Mouse (Mus musculus): Measurements from ENCODE around the gene Ttc37. TPM values are rescaled to one million over a fixed set of nuclear protein-coding genes. Genes with fewer than 3 reads are reported as not detected.

Gene Ttc37
- polyA plus RNA-seq, 1 experiment from 2014 or later, result 11.8 TPM

- H3K27ac ChIP-seq, result peak overlapping the region; percentile 61
- H3K36me3 ChIP-seq, result no peaks in the 10 kb centered on the region
- H3K27me3 ChIP-seq (replicated peaks), result no peaks in the 10 kb centered on the region
- H3K9ac ChIP-seq, result peak overlapping the region; percentile 58
- peak overlapping the region; percentile 77 for H3K4me3 ChIP-seq (replicated peaks)
- H3K4me2 ChIP-seq, result peak overlapping the region; percentile 51
- no peaks in the 10 kb centered on the region for H3K4me1 ChIP-seq
- peak; percentile 72 for ATAC-seq (ENCODE audit: insufficient read depth, low FRiP score, low read depth)
- WGBS, result 2% methylated on average over 16 of the region's 16 CpGs
- no peaks in the 10 kb centered on the region for H3K9me3 ChIP-seq
These were observed 430 bp upstream of the Ttc37 start for GRCm38 (mm10) chr13:76098116-76098492.

GRCm38 (mm10) chr13:76101989-76102388 lies 3.5 kb downstream of the Ttc37 start:
- 91% methylated on average over 2 of the region's 2 CpGs for WGBS
- Histone ChIP-seq H3K4me1 (no peaks in the 10 kb centered on the region), H3K27ac (no peak overlapping the region), H3K9ac (no peak overlapping the region), H3K9me3 (no peaks in the 10 kb centered on the region), H3K4me2 (no peak overlapping the region), H3K4me3 (replicated peaks) (no peak overlapping the region), H3K27me3 (replicated peaks) (no peaks in the 10 kb centered on the region), H3K36me3 (no peaks in the 10 kb centered on the region)
- ATAC-seq (ENCODE audit: insufficient read depth, low FRiP score, low read depth), result no peak

DNA sequence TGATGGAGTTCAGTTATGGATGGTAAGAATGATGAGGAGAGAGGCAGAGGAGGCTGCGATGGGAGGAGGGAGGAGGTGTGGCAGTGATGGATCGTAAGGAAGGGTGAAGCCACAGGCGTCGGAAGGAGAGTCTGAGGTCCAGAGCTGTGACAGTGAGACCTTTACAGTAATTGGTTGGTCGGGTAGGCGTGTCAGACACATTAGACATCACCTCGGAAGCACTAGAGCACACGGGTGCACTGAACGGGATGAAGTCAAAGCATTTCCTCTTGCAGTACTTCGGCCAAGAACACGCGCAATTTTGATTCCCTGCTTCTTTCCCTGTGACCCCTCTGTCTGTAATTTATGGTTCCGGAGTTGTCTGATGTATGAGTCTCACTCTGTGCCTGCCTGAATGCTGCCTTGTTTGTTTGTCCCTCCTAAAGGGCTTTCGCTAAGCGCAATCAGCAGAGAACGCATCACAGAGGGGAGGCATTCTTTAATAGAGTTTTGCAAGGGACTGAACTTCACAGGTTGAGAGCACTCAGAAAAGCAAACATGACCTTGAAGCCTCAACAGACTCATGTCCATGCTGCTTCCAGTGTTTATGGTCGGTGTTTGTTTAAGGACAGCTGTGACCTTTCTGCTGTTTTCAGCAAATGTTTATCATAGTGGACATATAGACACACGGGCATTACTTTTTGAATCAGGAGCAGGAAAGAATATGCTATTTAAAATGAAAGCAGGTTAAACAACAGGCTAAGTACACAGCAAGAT lies 10.7 kb downstream of the Ttc37 start:
- Histone ChIP-seq H3K4me2 (no peak overlapping the region), H3K9me3 (no peaks in the 10 kb centered on the region), H3K4me3 (replicated peaks) (no peak overlapping the region), H3K27ac (no peak overlapping the region), H3K4me1 (no peaks in the 10 kb centered on the region), H3K9ac (no peak overlapping the region), H3K27me3 (replicated peaks) (no peaks in the 10 kb centered on the region), H3K36me3 (peaks cover 9% of the 10 kb centered on the region; the same call in 1 of the 2 replicates)
- WGBS, result 80% methylated on average over 18 of the region's 18 CpGs
- ATAC-seq (ENCODE audit: insufficient read depth, low FRiP score, low read depth), result no peak

- H3K4me1 ChIP-seq, result no peaks in the 10 kb centered on the region
- no peak overlapping the region for H3K9ac ChIP-seq
- no peak for ATAC-seq (ENCODE audit: insufficient read depth, low FRiP score, low read depth)
- H3K4me2 ChIP-seq, result no peak overlapping the region
- H3K27me3 ChIP-seq (replicated peaks), result no peaks in the 10 kb centered on the region
- H3K36me3 ChIP-seq, result peaks cover 15% of the 10 kb centered on the region; the same call in 1 of the 2 replicates
- WGBS, result 88% methylated on average over 4 of the region's 4 CpGs
- H3K9me3 ChIP-seq, result no peaks in the 10 kb centered on the region
- no peak overlapping the region for H3K4me3 ChIP-seq (replicated peaks)
- no peak overlapping the region for H3K27ac ChIP-seq
These were observed 30.3 kb downstream of the Ttc37 start for GRCm38 (mm10) chr13:76128799-76129198.

- H3K4me2 ChIP-seq, result no peak overlapping the region
- H3K36me3 ChIP-seq, result peaks cover 12% of the 10 kb centered on the region; the same call in 1 of the 2 replicates
- H3K4me1 ChIP-seq, result no peaks in the 10 kb centered on the region
- no peak overlapping the region for H3K9ac ChIP-seq
- H3K9me3 ChIP-seq, result no peaks in the 10 kb centered on the region
- no peaks in the 10 kb centered on the region for H3K27me3 ChIP-seq (replicated peaks)
- ATAC-seq (ENCODE audit: insufficient read depth, low FRiP score, low read depth), result no peak
- no peak overlapping the region for H3K4me3 ChIP-seq (replicated peaks)
- 88% methylated on average over 4 of the region's 4 CpGs for WGBS
- H3K27ac ChIP-seq, result no peak overlapping the region
These were observed 33.9 kb downstream of the Ttc37 start for GRCm38 (mm10) chr13:76132415-76132814.

DNA sequence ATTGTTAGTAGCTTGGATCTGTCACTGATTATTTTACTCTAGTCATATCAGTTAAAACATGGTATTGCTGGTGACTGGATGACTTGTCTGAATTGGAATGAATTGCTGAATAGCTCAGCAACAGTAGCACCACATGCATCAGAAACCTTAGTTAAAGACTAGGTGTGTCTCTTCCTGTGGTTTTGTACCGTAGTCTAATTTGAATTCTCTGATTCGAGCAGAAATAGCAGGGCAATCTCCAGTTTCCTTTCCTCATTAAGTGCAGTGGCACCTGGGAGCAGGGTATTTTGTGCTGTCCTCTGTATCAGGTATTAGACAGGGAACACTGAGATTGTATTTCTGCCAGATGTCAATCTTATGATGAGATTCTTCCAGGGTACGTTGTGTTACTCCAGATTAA lies 40.3 kb downstream of the Ttc37 start:
- Histone ChIP-seq H3K4me3 (replicated peaks) (no peak overlapping the region), H3K4me2 (no peak overlapping the region), H3K9me3 (no peaks in the 10 kb centered on the region), H3K27ac (no peak overlapping the region), H3K4me1 (no peaks in the 10 kb centered on the region), H3K9ac (no peak overlapping the region), H3K27me3 (replicated peaks) (no peaks in the 10 kb centered on the region), H3K36me3 (0 out of 2 replicates have a peak, but pooled peaks cover 13% of the 10 kb centered on the region)
- no peak for ATAC-seq (ENCODE audit: insufficient read depth, low FRiP score, low read depth)
- 86% methylated on average over 3 of the region's 3 CpGs for WGBS

GRCm38 (mm10) chr13:76141117-76141808 lies 42.7 kb downstream of the Ttc37 start:
- no peak overlapping the region for H3K9ac ChIP-seq
- no peaks in the 10 kb centered on the region for H3K4me1 ChIP-seq
- H3K36me3 ChIP-seq, result peaks cover 9% of the 10 kb centered on the region; the same call in 1 of the 2 replicates
- no peak overlapping the region for H3K4me2 ChIP-seq
- H3K9me3 ChIP-seq, result no peaks in the 10 kb centered on the region
- 92% methylated on average over 12 of the region's 12 CpGs for WGBS
- ATAC-seq (ENCODE audit: insufficient read depth, low FRiP score, low read depth), result no peak
- H3K4me3 ChIP-seq (replicated peaks), result no peak overlapping the region
- no peak overlapping the region for H3K27ac ChIP-seq
- H3K27me3 ChIP-seq (replicated peaks), result no peaks in the 10 kb centered on the region

DNA sequence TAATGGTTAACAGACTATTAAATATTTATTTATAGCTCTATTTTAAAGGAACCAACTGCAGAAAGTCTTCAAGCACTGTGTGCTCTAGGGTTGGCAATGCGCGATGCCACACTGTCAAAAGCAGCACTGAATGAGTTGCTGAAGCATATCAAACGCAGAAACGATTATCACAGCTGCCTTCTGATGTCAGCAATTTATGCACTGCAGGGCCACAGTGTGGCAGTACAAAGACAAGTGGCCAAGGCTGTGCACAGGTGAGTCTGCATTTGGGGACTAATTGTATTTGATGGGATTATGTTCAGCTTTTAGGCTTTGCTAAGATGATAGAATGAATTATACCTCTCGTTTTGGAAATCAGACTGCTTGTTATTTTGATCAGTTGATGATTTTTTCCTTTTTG lies 51.9 kb downstream of the Ttc37 start:
- H3K36me3 ChIP-seq, result peaks cover 12% of the 10 kb centered on the region; the same call in 1 of the 2 replicates
- H3K9me3 ChIP-seq, result no peaks in the 10 kb centered on the region
- no peak overlapping the region for H3K27ac ChIP-seq
- no peaks in the 10 kb centered on the region for H3K27me3 ChIP-seq (replicated peaks)
- H3K4me3 ChIP-seq (replicated peaks), result no peak overlapping the region
- no peak overlapping the region for H3K4me2 ChIP-seq
- H3K4me1 ChIP-seq, result no peaks in the 10 kb centered on the region
- ATAC-seq (ENCODE audit: insufficient read depth, low FRiP score, low read depth), result no peak
- H3K9ac ChIP-seq, result no peak overlapping the region
- 86% methylated on average over 5 of the region's 5 CpGs for WGBS

DNA sequence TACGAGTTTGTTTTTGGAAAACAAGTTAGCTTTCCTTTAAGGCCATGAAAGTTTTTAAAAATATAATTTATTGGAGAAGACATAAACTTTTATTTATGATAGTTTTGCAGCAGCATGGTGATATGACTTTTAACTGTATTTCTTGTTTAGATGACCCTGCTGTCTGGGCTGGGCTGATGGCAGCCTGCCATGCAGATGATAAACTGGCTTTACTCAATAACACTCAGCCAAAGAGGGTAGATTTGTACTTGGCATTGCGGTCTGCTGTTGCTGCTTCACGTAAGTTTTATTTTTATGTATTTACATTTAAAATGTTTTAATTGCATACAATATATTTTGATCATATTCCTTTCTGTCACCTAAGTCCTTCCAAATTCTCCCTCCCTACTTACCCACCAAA lies 58.6 kb downstream of the Ttc37 start:
- Histone ChIP-seq H3K9me3 (no peaks in the 10 kb centered on the region), H3K4me2 (no peak overlapping the region), H3K9ac (no peak overlapping the region), H3K4me1 (no peaks in the 10 kb centered on the region), H3K27me3 (replicated peaks) (no peaks in the 10 kb centered on the region), H3K4me3 (replicated peaks) (no peak overlapping the region), H3K27ac (no peak overlapping the region), H3K36me3 (peaks cover 2% of the 10 kb centered on the region; the same call in 1 of the 2 replicates)
- ATAC-seq (ENCODE audit: insufficient read depth, low FRiP score, low read depth), result no peak
- 69% methylated on average over 3 of the region's 3 CpGs for WGBS

- Histone ChIP-seq H3K4me2 (no peak overlapping the region), H3K9ac (no peak overlapping the region), H3K27me3 (replicated peaks) (no peaks in the 10 kb centered on the region), H3K36me3 (peaks cover 5% of the 10 kb centered on the region), H3K4me1 (no peaks in the 10 kb centered on the region), H3K4me3 (replicated peaks) (no peak overlapping the region), H3K9me3 (no peaks in the 10 kb centered on the region), H3K27ac (no peak overlapping the region)
- 93% methylated on average over 1 of the region's 1 CpGs for WGBS
- ATAC-seq (ENCODE audit: insufficient read depth, low FRiP score, low read depth), result no peak
These were observed 59.0 kb downstream of the Ttc37 start for GRCm38 (mm10) chr13:76157508-76157907.

GRCm38 (mm10) chr13:76160587-76160986 lies 62.1 kb downstream of the Ttc37 start:
- Histone ChIP-seq H3K4me3 (replicated peaks) (no peak overlapping the region), H3K27me3 (replicated peaks) (no peaks in the 10 kb centered on the region), H3K36me3 (peaks cover 7% of the 10 kb centered on the region), H3K4me2 (no peak overlapping the region), H3K9me3 (no peaks in the 10 kb centered on the region), H3K4me1 (no peaks in the 10 kb centered on the region), H3K27ac (peak overlapping the region; percentile 21; the same call in 1 of the 2 replicates), H3K9ac (no peak overlapping the region)
- WGBS, result 71% methylated on average over 2 of the region's 2 CpGs
- no peak for ATAC-seq (ENCODE audit: insufficient read depth, low FRiP score, low read depth)

GRCm38 (mm10) chr13:76174297-76174696 lies 75.8 kb downstream of the Ttc37 start:
- Histone ChIP-seq H3K27ac (no peak overlapping the region), H3K9ac (no peak overlapping the region), H3K4me2 (no peak overlapping the region), H3K4me3 (replicated peaks) (no peak overlapping the region), H3K4me1 (no peaks in the 10 kb centered on the region), H3K36me3 (peaks cover 15% of the 10 kb centered on the region), H3K9me3 (no peaks in the 10 kb centered on the region), H3K27me3 (replicated peaks) (no peaks in the 10 kb centered on the region)
- ATAC-seq (ENCODE audit: insufficient read depth, low FRiP score, low read depth), result no peak

All from stomach, embryonic 15.5 days (tissue).